Mouse (Mus musculus) embryonic facial prominence, embryonic 12.5 days (tissue): ENCODE data around the gene Celf5. TPM values are rescaled to one million over a fixed set of nuclear protein-coding genes. Genes with fewer than 3 reads are reported as not detected.

ENCODE experiments used
- ATAC-seq: fragments of 200-750 bp; cut with Nextera tagmentation; 2 replicates; pipeline ENCODE4 v1.8.0; 2017; ENCODE audit not compliant: insufficient number of reproducible peaks, insufficient read depth, low FRiP score, low TSS enrichment
- H3K27ac ChIP-seq: fragments of 300-500 bp; sonication (generic); 2 replicates; pipeline ENCODE4 v1.5.1; 2016; ENCODE audit warnings: mild to moderate bottlenecking
- H3K27me3 ChIP-seq: fragments of 300-500 bp; sonication (generic); 2 replicates; pipeline ENCODE4 v1.6.1; 2016; ENCODE audit warnings: mild to moderate bottlenecking, moderate library complexity
- H3K36me3 ChIP-seq: fragments of 300-500 bp; sonication (generic); 2 replicates; pipeline ENCODE4 v1.6.1; 2016; ENCODE audit warnings: mild to moderate bottlenecking
- H3K4me1 ChIP-seq: fragments of 300-500 bp; sonication (generic); 2 replicates; pipeline ENCODE4 v1.6.1; 2016
- H3K4me2 ChIP-seq: fragments of 300-500 bp; sonication (generic); replicated peaks from 2 replicates; pipeline ENCODE4 v1.6.1; 2016; ENCODE audit warnings: mild to moderate bottlenecking, moderate library complexity
- H3K4me3 ChIP-seq: fragments of 300-500 bp; sonication (generic); 2 replicates; pipeline ENCODE4 v1.5.1; 2016; ENCODE audit warnings: mild to moderate bottlenecking
- H3K9ac ChIP-seq: fragments of 300-500 bp; sonication (generic); 2 replicates; pipeline ENCODE4 v1.6.1; 2016; ENCODE audit warnings: mild to moderate bottlenecking, moderate library complexity
- H3K9me3 ChIP-seq: fragments of 300-500 bp; sonication (generic); 2 replicates; pipeline ENCODE4 v1.6.1; 2016; ENCODE audit warnings: mild to moderate bottlenecking, moderate library complexity
- WGBS: fragments of 180-500 bp; shearing (Covaris S2); methylation state at CpG from one replicate; pipeline ENCODE4 v1.1.7; 2016; 5-methylcytosine and 5-hydroxymethylcytosine counted together
- polyA plus RNA-seq: library from polyadenylated mRNA; unstranded; fragments of >200 nt; fragmentation: Nextera tagmentation; extraction: Ambion mirVana; gene quantifications from 2 replicates; pipeline ENCODE4 v1.2.1, GENCODE M21; 2016

Celf5 gene
- polyA plus RNA-seq, 1 experiment from 2014 or later, result 2.7 TPM

DNA sequence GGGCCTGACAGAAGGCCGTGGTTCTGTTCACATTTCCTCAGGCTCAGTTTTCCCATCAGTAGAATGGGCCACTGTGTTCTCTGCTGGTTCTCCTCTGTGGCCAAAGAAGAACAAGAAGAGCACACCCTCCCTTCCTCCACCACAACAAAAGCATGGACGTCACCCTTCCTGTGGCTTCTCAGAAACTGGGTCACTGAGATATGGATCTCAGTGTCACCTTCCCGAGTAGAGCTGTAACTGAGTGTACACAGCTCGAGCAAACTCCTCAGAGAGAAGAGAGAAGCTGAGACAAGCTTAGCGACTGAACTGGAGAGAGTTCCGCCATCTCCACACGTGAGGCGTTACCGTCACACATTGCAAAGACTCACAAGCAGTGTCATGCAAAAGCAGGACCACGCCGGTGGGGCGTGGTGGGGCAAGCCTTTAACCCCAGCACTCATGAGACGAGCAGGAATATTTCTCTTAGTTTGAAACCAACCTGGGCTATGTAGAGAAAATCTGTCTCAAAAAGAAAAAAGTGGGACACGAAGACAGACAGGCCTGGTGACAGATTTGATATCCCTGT is 27.8 kb upstream of the Celf5 start:
- no peak for ATAC-seq
- peaks cover 10% of the 10 kb centered on the region for H3K27me3 ChIP-seq
- no peaks in the 10 kb centered on the region for H3K36me3 ChIP-seq
- 0 out of 2 replicates have a peak, but pooled peaks cover 6% of the 10 kb centered on the region for H3K4me1 ChIP-seq
- no peak overlapping the region for H3K27ac ChIP-seq
- 77% methylated on average over 14 of the region's 14 CpGs for WGBS
- H3K4me3 ChIP-seq, result no peak overlapping the region
- H3K4me2 ChIP-seq, result no peak overlapping the region
- no peak overlapping the region for H3K9ac ChIP-seq
- peaks cover 4% of the 10 kb centered on the region; the same call in 1 of the 2 replicates for H3K9me3 ChIP-seq

DNA sequence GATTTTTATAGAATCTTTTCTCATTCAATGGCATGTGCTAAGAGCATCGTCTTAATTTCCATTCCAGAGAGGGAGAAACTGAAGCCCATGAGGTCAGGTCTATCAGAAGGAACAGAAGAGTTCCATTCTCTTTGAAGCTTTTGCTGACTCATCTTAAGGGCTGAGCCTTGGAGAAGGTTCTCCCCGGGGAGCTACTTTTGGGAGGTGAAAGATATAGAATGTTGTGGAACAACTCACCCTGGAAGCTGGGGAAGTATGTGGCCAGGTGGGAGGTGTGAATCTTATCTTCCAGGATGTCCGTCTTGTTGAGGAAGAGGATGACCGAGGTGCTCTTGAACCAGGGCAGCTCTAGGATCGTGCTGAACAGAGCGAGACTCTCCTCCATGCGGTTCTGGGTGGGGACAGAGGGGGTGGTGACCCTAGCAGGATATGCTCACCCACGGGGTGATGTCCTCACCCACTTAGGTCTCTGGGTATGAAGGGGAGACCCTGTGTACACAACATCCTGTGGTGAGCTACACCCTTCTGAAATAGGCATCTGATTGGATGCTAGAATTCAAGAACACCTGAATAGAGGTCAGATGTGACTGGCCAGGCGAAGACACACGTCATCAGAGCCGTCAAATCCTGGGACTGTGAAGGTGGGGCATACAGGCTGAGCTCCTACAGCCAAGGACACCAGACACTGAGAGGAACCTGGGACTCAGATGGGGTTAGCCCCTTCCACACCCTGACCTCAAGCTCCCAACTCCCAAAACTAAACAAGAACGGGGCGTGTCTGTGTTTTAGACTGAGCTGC is 25.4 kb upstream of the Celf5 start:
- 75% methylated on average over 13 of the region's 13 CpGs for WGBS
- no peaks in the 10 kb centered on the region for H3K36me3 ChIP-seq
- peaks cover 19% of the 10 kb centered on the region for H3K27me3 ChIP-seq
- no peak overlapping the region for H3K4me2 ChIP-seq
- H3K9ac ChIP-seq, result no peak overlapping the region
- H3K9me3 ChIP-seq, result no peaks in the 10 kb centered on the region
- 0 out of 2 replicates have a peak, but pooled peaks cover 6% of the 10 kb centered on the region for H3K4me1 ChIP-seq
- ATAC-seq, result no peak
- H3K27ac ChIP-seq, result no peak overlapping the region
- no peak overlapping the region for H3K4me3 ChIP-seq

DNA sequence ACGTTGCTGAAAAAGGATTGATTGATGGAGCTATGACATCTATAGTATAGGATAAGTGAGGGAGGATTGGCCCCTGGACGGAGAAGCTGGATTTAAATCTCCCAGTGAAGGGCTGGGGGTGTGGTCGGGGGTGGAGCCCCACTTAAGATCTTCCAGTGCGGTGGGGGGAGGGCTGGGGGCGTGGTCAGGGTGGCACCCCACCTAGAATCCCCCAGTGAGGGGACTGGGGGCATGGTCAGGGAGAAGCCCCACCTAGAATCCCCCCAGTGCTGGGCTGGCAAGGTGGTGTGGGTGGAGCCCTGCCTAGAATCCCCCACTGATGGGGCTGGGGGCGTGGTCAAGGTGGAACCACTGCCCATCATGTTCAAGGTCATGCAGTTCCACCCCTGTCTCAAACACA is 24.6 kb upstream of the Celf5 start:
- H3K4me1 ChIP-seq, result 0 out of 2 replicates have a peak, but pooled peaks cover 3% of the 10 kb centered on the region
- H3K4me2 ChIP-seq, result no peak overlapping the region
- WGBS, result 41% methylated on average over 6 of the region's 6 CpGs
- no peaks in the 10 kb centered on the region for H3K36me3 ChIP-seq
- no peak overlapping the region for H3K4me3 ChIP-seq
- H3K9ac ChIP-seq, result no peak overlapping the region
- ATAC-seq, result no peak
- peaks cover 17% of the 10 kb centered on the region for H3K27me3 ChIP-seq
- H3K9me3 ChIP-seq, result no peaks in the 10 kb centered on the region
- no peak overlapping the region for H3K27ac ChIP-seq

DNA sequence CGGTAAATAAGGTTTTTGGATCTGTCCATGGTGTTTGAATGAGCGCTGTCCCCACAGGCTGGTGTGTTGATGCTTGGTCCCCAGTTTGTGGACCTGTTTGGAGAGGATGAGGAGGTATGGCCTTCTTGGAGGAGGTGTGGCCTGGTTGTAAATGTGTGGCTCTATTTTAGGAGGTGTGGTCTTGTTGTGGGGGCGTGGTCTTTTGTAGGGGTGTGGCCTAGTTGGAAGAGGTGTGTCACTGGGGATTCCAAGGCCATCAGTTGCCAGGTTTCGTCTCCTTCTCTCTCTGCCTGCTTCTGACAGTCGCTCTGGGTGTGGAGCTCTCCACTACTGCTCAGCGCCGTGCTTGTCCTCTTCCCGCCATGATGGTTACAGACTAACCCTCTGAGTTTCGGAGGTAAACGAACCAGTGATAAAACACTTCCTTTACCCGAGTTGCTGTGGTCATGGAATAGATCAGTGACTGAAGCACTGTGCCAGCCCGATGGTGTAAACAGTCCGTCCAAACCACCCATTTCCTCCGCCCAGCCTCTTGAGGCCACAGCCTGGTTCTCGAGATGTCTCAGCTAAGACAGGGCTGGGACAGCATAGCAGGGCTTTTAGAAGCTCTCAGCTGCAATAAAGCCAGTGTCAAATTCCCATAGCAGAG is 22.6 kb upstream of the Celf5 start:
- no peak overlapping the region for H3K4me3 ChIP-seq
- no peaks in the 10 kb centered on the region for H3K36me3 ChIP-seq
- H3K9me3 ChIP-seq, result no peaks in the 10 kb centered on the region
- WGBS, result 80% methylated on average over 15 of the region's 15 CpGs
- no peaks in the 10 kb centered on the region for H3K4me1 ChIP-seq
- no peak for ATAC-seq
- H3K27ac ChIP-seq, result no peak overlapping the region
- H3K4me2 ChIP-seq, result no peak overlapping the region
- H3K9ac ChIP-seq, result no peak overlapping the region
- peaks cover 11% of the 10 kb centered on the region for H3K27me3 ChIP-seq

DNA sequence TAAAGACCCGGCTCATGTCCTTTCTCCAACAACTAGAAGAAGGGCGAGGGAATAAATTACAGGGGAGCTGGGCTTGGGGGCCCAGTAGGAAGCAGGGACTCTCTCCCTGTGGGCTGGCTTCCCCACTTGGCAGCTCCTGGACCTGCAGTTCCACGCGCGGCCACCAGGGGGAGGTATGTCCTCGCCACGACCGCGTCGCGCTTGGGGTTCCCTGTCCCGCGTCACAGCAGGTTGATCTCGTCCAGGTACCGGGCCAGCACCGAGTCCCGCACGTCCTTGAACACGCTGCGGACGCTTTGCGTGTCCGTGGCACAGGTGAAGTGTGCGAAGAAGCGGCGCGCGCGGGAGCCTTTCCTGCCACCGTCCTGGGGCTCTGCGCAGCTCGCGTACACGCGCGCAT is 20.1 kb upstream of the Celf5 start:
- Histone ChIP-seq H3K9ac (no peak overlapping the region), H3K36me3 (no peaks in the 10 kb centered on the region), H3K9me3 (no peaks in the 10 kb centered on the region), H3K27me3 (peaks cover 9% of the 10 kb centered on the region), H3K27ac (no peak overlapping the region), H3K4me2 (peak overlapping the region; percentile 57), H3K4me3 (peak overlapping the region; percentile 31), H3K4me1 (no peaks in the 10 kb centered on the region)
- WGBS, result 6% methylated on average over 36 of the region's 36 CpGs
- no peak; the same call in 1 of the 2 replicates for ATAC-seq

DNA sequence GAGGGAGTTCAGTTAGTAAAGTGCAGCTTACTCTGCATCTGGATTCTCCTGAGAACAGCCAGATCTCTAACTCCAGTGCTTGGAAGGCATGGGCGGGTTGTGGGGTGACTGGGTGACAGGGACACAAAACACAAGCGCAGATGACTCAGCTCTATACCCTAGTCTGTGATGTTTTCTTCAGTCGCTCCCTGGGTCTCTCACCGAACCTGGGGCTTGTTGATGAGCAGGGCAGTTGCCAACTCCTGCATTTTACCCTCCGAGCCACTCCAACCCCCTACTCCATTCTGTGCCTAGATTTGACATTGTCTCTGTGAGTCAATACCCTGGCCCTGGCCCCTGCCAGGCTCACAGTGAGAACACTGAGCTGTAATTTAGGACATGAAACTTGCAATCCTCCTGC is 19.4 kb upstream of the Celf5 start:
- Histone ChIP-seq H3K27me3 (peaks cover 9% of the 10 kb centered on the region), H3K4me3 (no peak overlapping the region), H3K27ac (no peak overlapping the region), H3K9ac (no peak overlapping the region), H3K36me3 (no peaks in the 10 kb centered on the region), H3K9me3 (no peaks in the 10 kb centered on the region), H3K4me2 (no peak overlapping the region), H3K4me1 (no peaks in the 10 kb centered on the region)
- ATAC-seq, result no peak
- WGBS, result 78% methylated on average over 5 of the region's 5 CpGs

DNA sequence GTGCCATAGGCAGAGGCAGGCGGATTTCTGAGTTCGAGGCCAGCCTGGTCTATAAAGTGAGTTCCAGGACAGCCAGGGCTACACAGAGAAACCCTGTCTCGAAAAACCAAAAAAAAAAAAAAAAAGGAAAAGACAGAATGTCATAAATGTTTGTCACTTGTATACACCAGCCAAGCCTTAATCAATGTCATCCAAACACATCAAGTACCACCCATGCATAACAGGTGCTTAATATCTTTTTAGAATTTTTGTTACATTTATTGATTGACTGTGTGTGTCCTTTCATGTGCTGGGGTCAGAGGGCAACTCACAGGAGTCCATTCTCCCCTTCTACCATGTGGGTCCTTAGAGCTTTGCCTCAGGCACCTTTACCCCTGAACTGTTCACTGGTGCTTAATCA is 17.5 kb upstream of the Celf5 start, which contains the start of gene S1pr4:
Gene S1pr4 (minus strand): TSS at position 101 of the 400 bp plus-strand sequence.
- 85% methylated on average over 3 of the region's 3 CpGs for WGBS
- H3K4me2 ChIP-seq, result no peak within 1 kb of the TSS
- H3K9ac ChIP-seq, result no peak within 1 kb of the TSS
- peaks cover 6% of the 10 kb centered on the region for H3K4me1 ChIP-seq
- no peak within 1 kb of the TSS for H3K27ac ChIP-seq
- H3K36me3 ChIP-seq, result no peaks in the 10 kb centered on the region
- H3K4me3 ChIP-seq, result no peak within 1 kb of the TSS
- ATAC-seq, result no peak
- peaks cover 9% of the 10 kb centered on the region; the same call in 1 of the 2 replicates for H3K27me3 ChIP-seq
- no peaks in the 10 kb centered on the region for H3K9me3 ChIP-seq

DNA sequence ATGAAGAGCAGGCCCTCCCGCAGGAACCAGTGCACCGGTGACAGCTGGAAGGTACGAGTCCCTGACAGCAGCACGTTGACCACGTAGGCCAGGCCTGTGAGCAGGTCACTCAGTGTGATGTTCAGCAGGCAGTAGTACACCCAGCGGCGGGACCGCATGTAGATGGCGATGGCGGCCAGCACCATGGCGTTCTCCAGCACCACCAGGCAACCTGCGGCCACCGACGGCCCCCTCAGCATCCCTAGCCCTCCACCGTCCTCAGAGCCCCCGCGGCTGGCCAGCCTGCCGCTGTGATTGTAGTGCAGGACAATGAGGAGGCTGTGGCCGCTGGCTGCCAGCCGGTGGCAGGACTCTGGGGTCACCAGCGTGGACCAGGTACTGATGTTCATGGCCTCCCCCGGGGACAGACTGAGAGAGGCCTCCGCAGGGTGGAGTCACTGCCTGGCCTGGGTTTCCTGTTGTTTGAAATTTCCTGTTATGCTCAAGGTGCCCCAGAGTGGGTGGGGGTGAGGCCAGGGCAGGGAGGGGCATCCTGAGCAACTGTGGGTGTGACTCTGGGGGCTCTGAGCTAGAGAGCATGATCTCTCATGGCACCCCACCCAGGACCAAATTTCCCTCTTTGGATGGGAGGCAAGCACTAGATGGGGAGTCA is 16.9 kb upstream of the Celf5 start:
- H3K9me3 ChIP-seq, result no peaks in the 10 kb centered on the region
- no peak overlapping the region for H3K9ac ChIP-seq
- ATAC-seq, result no peak
- WGBS, result 74% methylated on average over 22 of the region's 23 CpGs
- no peak overlapping the region for H3K4me3 ChIP-seq
- H3K4me1 ChIP-seq, result peaks cover 13% of the 10 kb centered on the region
- no peak overlapping the region for H3K4me2 ChIP-seq
- no peaks in the 10 kb centered on the region for H3K36me3 ChIP-seq
- no peak overlapping the region for H3K27ac ChIP-seq
- H3K27me3 ChIP-seq, result peaks cover 9% of the 10 kb centered on the region; the same call in 1 of the 2 replicates

DNA sequence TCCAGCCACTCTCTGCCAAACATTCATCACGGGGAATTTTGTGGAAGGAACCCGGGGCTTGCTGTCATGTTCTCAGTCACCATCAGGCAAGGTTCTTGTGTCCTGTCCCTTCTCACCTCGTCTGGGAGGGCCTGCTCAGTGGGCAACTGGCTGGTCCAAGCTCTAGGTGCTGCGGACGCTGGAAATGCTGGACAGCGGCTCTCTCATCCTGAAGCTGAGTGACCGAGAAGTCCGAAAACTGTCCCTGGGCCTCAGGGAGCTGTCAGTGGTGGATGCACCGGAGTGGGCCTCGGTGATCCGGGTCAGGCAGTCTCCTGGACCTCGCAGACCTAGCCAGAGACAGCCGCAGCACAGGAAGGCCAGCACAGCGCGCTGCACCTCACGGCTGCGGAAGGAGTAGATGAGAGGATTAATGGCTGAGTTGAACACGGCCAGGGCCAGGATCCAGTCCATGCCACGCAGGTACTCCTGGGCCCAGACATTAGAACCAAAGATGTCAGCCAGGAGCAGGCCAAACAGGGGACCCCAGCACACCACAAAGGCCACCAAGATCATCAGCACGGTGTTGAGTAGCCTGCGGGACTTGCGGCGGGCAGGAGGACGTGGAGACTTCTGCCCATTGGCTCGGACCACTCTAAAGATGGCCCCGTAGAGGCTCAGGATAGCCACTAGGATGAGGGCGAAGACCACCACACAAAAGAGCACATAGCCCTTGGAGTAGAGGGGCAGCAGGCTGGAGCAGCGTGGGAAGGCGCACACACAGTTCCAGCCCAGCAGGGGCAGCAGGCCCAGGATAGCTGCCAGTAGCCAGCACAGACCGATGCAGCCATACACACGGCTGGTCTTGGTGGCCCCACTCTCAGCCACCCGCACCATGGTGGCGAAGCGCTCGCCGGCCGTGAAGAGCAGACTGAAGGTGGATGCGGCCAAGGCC is 16.1 kb upstream of the Celf5 start:
- Histone ChIP-seq H3K27ac (no peak overlapping the region), H3K4me3 (no peak overlapping the region), H3K9me3 (no peaks in the 10 kb centered on the region), H3K4me1 (peaks cover 21% of the 10 kb centered on the region), H3K36me3 (no peaks in the 10 kb centered on the region; the same call in 1 of the 2 replicates), H3K27me3 (peaks cover 5% of the 10 kb centered on the region; the same call in 1 of the 2 replicates), H3K4me2 (no peak overlapping the region), H3K9ac (no peak overlapping the region)
- no peak for ATAC-seq
- 80% methylated on average over 38 of the region's 38 CpGs for WGBS

DNA sequence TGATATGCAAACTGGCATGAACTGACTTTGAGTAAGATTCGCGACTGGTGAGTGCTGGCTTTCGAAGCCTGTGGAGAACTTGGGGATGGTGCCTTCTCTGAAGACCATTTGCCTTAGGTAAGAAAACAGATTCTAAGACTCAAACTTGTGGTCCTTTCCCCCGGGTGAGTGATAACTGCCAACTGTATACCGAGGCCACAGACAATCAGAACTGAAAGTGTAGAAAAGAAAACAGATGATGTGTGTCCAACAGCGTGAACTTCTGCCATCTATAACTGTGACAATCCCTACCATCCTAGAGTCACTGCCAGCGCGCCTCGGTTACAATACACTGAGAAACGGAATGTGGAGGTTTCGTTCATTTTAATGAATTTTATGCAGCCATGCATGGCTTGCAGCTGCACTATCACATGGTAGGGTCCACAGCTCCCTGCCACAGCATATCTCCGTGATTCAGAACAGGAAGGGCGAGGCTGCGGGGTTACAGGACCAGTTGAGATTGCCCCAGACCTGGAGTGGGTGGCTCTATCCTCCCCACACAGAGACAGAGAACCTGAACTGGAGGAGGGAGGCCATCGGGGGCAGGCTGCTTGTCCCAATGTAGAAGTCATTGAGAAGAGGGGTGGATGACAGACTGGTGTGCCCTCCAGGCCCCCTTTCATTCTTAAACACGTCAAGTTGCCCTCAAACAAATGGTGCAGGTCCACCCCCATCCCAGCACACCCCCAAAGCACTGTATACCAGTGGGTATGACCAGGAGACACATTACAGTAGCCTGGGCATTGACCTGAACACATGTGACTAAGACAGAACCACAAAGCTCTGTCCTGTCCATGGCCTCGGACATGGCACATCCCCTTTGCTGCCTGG is 15.1 kb upstream of the Celf5 start:
- 82% methylated on average over 17 of the region's 17 CpGs for WGBS
- no peak overlapping the region for H3K27ac ChIP-seq
- H3K36me3 ChIP-seq, result peaks cover 8% of the 10 kb centered on the region
- H3K4me2 ChIP-seq, result peak overlapping the region; percentile 45; the same call in 1 of the 2 replicates
- H3K27me3 ChIP-seq, result no peaks in the 10 kb centered on the region
- H3K9me3 ChIP-seq, result no peaks in the 10 kb centered on the region
- 0 out of 2 replicates have a peak overlapping the region, but pooled peaks have one; percentile 15 for H3K9ac ChIP-seq
- no peak for ATAC-seq
- H3K4me1 ChIP-seq, result peaks cover 22% of the 10 kb centered on the region
- 0 out of 2 replicates have a peak overlapping the region, but pooled peaks have one; percentile 1 for H3K4me3 ChIP-seq
